Mouse (Mus musculus): ENCODE results near the gene Bcl2. TPM values are rescaled to one million over a fixed set of nuclear protein-coding genes. Genes with fewer than 3 reads are reported as not detected.

Bcl2 gene
- polyA plus RNA-seq, 1 experiment from 2014 or later, result 10.4 TPM

DNA sequence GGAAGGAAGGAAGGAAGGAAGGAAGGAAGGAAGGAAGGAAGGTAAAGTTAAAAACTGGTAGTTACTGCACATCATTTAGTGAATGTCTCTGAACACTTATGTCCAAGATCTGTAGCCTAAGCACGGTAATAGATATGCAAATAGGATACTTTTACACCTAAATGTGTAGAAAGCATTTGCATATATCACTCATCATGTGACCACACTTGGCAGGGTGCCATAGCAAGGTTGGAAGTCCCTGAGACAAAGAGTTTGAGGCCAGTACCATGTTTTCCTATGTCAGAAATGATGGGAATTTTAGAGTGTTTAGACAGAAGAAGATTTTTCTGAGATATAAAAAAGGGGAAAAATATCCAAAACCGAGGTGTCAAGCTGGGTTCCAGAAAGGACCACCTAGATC, 28.4 kb downstream of the Bcl2 start:
- Histone ChIP-seq H3K9me3 (replicated peaks; ENCODE audit: control insufficient read depth, low read length) (no peaks in the 10 kb centered on the region), H3K4me2 (ENCODE audit: low read depth, low read length) (no peak overlapping the region), H3K4me3 (ENCODE audit: low read length) (no peak overlapping the region), H3K27ac (ENCODE audit: low read length) (no peak overlapping the region), H3K4me1 (ENCODE audit: control insufficient read depth, insufficient read depth, low read length) (peaks cover 15% of the 10 kb centered on the region), H3K27me3 (ENCODE audit: control insufficient read depth, insufficient read depth, low read length) (no peaks in the 10 kb centered on the region), H3K36me3 (ENCODE audit: control insufficient read depth, insufficient read depth) (no peaks in the 10 kb centered on the region), H3K9ac (ENCODE audit: low read length) (no peak overlapping the region)
- no peak for ATAC-seq (replicated peaks; ENCODE audit: extremely low read depth, insufficient read depth, low FRiP score)
- WGBS, result 61% methylated on average over 2 of the region's 2 CpGs

- no peak overlapping the region for H3K27ac ChIP-seq (ENCODE audit: low read length)
- H3K4me1 ChIP-seq (ENCODE audit: control insufficient read depth, insufficient read depth, low read length), result peaks cover 15% of the 10 kb centered on the region
- peaks cover 2% of the 10 kb centered on the region; the same call in 1 of the 2 replicates for H3K9me3 ChIP-seq (replicated peaks; ENCODE audit: control insufficient read depth, low read length)
- no peaks in the 10 kb centered on the region for H3K27me3 ChIP-seq (ENCODE audit: control insufficient read depth, insufficient read depth, low read length)
- H3K4me3 ChIP-seq (ENCODE audit: low read length), result no peak overlapping the region
- no peak for ATAC-seq (replicated peaks; ENCODE audit: extremely low read depth, insufficient read depth, low FRiP score)
- H3K4me2 ChIP-seq (ENCODE audit: low read depth, low read length), result no peak overlapping the region
- WGBS, result 79% methylated on average over 3 of the region's 3 CpGs
- H3K9ac ChIP-seq (ENCODE audit: low read length), result no peak overlapping the region
- no peaks in the 10 kb centered on the region for H3K36me3 ChIP-seq (ENCODE audit: control insufficient read depth, insufficient read depth)
Observed at GRCm38 (mm10) chr1:106684546-106684945, 29.5 kb downstream of the Bcl2 start.

DNA sequence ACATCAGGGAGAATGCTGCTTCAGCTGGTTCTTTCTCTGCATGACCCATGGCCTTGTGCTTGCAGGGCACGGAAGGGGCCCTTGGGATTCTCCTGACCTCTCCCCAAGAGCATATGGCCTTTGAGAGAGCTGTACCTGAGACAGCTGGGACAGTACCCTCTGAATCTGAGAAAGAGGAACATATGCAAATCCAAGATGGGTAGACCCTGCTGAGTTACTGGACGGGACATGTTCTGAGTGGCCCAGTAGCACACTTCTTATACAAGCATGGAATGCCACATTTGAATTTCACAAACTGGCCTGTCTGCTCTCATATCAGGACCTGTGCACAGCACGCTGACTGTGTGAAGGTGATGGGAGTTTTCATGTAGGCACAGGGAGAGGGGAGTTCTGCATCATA, 31.2 kb downstream of the Bcl2 start:
- WGBS, result 79% methylated on average over 3 of the region's 3 CpGs
- Histone ChIP-seq H3K27me3 (ENCODE audit: control insufficient read depth, insufficient read depth, low read length) (no peaks in the 10 kb centered on the region), H3K9me3 (replicated peaks; ENCODE audit: control insufficient read depth, low read length) (peaks cover 2% of the 10 kb centered on the region; the same call in 1 of the 2 replicates), H3K9ac (ENCODE audit: low read length) (no peak overlapping the region), H3K4me1 (ENCODE audit: control insufficient read depth, insufficient read depth, low read length) (peaks cover 9% of the 10 kb centered on the region), H3K4me2 (ENCODE audit: low read depth, low read length) (no peak overlapping the region), H3K4me3 (ENCODE audit: low read length) (no peak overlapping the region), H3K27ac (ENCODE audit: low read length) (no peak overlapping the region), H3K36me3 (ENCODE audit: control insufficient read depth, insufficient read depth) (no peaks in the 10 kb centered on the region)
- no peak for ATAC-seq (replicated peaks; ENCODE audit: extremely low read depth, insufficient read depth, low FRiP score)

DNA sequence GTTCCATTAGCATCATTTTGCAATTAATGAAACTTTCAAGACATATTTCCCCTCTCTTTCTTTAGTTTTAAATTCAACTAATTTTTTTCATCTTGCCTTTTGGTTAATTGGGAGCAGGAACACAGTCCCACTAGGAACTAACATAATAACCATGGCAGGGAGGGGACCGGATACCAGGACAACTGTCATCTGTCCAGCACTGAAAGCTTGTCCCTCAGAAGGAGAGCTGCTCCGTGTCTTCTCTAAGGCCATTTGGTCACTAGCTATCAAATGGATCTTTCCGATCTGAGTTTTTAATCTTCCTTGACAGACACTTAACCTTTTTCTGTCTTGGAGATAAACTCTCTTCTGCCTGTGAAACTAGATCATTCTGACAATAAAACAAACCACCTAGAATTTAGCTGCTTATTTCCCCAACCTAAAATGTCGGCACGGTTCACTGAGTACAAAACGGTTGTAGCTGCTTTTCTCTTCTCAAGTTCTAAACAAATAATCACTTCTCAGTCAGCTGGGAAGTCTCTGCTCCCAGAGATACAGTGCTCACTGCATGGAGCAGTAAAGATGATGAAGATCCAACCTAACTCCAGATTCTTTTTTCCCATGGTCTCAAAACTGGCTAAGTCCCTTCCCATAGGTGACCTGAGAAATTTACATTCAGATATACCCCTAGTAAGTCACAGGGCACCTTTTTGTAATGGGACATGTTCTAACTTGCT, 34.1 kb downstream of the Bcl2 start:
- H3K4me3 ChIP-seq (ENCODE audit: low read length), result no peak overlapping the region
- H3K36me3 ChIP-seq (ENCODE audit: control insufficient read depth, insufficient read depth), result no peaks in the 10 kb centered on the region
- H3K27ac ChIP-seq (ENCODE audit: low read length), result no peak overlapping the region
- peaks cover 2% of the 10 kb centered on the region; the same call in 1 of the 2 replicates for H3K9me3 ChIP-seq (replicated peaks; ENCODE audit: control insufficient read depth, low read length)
- no peak overlapping the region for H3K9ac ChIP-seq (ENCODE audit: low read length)
- 76% methylated on average over 6 of the region's 6 CpGs for WGBS
- ATAC-seq (replicated peaks; ENCODE audit: extremely low read depth, insufficient read depth, low FRiP score), result no peak
- H3K27me3 ChIP-seq (ENCODE audit: control insufficient read depth, insufficient read depth, low read length), result no peaks in the 10 kb centered on the region
- no peaks in the 10 kb centered on the region; the same call in 1 of the 2 replicates for H3K4me1 ChIP-seq (ENCODE audit: control insufficient read depth, insufficient read depth, low read length)
- H3K4me2 ChIP-seq (ENCODE audit: low read depth, low read length), result no peak overlapping the region

GRCm38 (mm10) chr1:106678060-106678478, 36.0 kb downstream of the Bcl2 start:
- H3K9me3 ChIP-seq (replicated peaks; ENCODE audit: control insufficient read depth, low read length), result peaks cover 2% of the 10 kb centered on the region; the same call in 1 of the 2 replicates
- ATAC-seq (replicated peaks; ENCODE audit: extremely low read depth, insufficient read depth, low FRiP score), result no peak
- WGBS, result 71% methylated on average over 5 of the region's 5 CpGs
- H3K9ac ChIP-seq (ENCODE audit: low read length), result no peak overlapping the region
- no peak overlapping the region for H3K27ac ChIP-seq (ENCODE audit: low read length)
- H3K27me3 ChIP-seq (ENCODE audit: control insufficient read depth, insufficient read depth, low read length), result no peaks in the 10 kb centered on the region
- H3K4me1 ChIP-seq (ENCODE audit: control insufficient read depth, insufficient read depth, low read length), result no peaks in the 10 kb centered on the region
- no peak overlapping the region for H3K4me2 ChIP-seq (ENCODE audit: low read depth, low read length)
- no peak overlapping the region for H3K4me3 ChIP-seq (ENCODE audit: low read length)
- no peaks in the 10 kb centered on the region for H3K36me3 ChIP-seq (ENCODE audit: control insufficient read depth, insufficient read depth)

DNA sequence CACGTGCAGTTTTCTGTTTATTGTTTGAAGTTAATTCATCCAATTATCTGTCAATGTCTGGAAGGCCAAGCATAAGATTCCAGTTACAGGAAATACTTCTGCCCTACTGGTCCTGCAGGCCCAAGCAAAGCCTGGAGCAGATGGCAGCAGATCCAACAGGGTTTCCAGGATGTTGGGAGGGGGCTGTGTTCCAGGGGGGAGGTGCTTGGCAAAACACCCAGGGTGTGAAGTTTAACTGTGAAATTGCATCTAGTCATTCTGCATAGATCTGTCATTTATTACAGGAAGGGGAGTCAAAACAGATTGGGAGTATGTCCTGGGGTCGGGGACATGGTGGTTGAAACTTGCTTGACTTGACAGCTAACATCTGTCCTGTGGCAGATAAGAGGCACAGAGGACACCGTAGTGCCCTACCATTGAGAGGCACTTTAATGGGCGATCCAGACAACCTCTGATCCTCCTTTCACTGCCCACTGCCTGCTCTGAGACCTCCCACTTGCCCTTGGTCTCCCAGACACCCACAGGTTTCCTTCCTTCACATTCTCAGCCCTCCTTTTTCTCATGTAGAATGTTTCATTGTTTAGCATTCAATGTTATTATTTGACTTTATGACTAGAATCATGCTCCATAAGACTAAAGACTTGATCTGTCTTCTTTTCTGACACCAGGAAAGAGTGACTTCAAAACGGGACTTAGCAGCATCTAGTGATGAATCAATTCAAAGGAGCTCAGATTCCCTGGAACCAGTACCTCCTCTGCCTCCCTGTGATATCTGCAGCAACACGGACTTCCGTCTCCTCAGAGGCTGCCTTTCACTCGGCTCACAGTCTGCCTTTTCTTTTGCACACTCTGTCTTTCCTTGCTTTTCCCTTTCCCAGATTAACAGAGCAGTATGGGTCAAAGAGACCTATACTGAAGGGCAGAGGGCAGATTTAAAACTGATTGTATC, 47.7 kb downstream of the Bcl2 start:
- H3K36me3 ChIP-seq (ENCODE audit: control insufficient read depth, insufficient read depth), result no peaks in the 10 kb centered on the region
- no peaks in the 10 kb centered on the region for H3K9me3 ChIP-seq (replicated peaks; ENCODE audit: control insufficient read depth, low read length)
- H3K27ac ChIP-seq (ENCODE audit: low read length), result 0 out of 2 replicates have a peak overlapping the region, but pooled peaks have one; percentile 31
- ATAC-seq (replicated peaks; ENCODE audit: extremely low read depth, insufficient read depth, low FRiP score), result peak; percentile 28; the same call in 1 of the 2 replicates
- no peak overlapping the region for H3K4me2 ChIP-seq (ENCODE audit: low read depth, low read length)
- no peak overlapping the region for H3K9ac ChIP-seq (ENCODE audit: low read length)
- H3K4me1 ChIP-seq (ENCODE audit: control insufficient read depth, insufficient read depth, low read length), result peaks cover 9% of the 10 kb centered on the region
- no peaks in the 10 kb centered on the region for H3K27me3 ChIP-seq (ENCODE audit: control insufficient read depth, insufficient read depth, low read length)
- WGBS, result 35% methylated on average over 8 of the region's 8 CpGs
- no peak overlapping the region for H3K4me3 ChIP-seq (ENCODE audit: low read length)

- ATAC-seq (replicated peaks; ENCODE audit: extremely low read depth, insufficient read depth, low FRiP score), result no peak
- no peak overlapping the region for H3K27ac ChIP-seq (ENCODE audit: low read length)
- 92% methylated on average over 1 of the region's 1 CpGs for WGBS
- H3K4me1 ChIP-seq (ENCODE audit: control insufficient read depth, insufficient read depth, low read length), result peaks cover 9% of the 10 kb centered on the region
- no peaks in the 10 kb centered on the region for H3K9me3 ChIP-seq (replicated peaks; ENCODE audit: control insufficient read depth, low read length)
- H3K4me2 ChIP-seq (ENCODE audit: low read depth, low read length), result no peak overlapping the region
- H3K4me3 ChIP-seq (ENCODE audit: low read length), result no peak overlapping the region
- no peaks in the 10 kb centered on the region for H3K36me3 ChIP-seq (ENCODE audit: control insufficient read depth, insufficient read depth)
- no peak overlapping the region for H3K9ac ChIP-seq (ENCODE audit: low read length)
- H3K27me3 ChIP-seq (ENCODE audit: control insufficient read depth, insufficient read depth, low read length), result no peaks in the 10 kb centered on the region
Observed at GRCm38 (mm10) chr1:106664978-106665377, 49.1 kb downstream of the Bcl2 start.

DNA sequence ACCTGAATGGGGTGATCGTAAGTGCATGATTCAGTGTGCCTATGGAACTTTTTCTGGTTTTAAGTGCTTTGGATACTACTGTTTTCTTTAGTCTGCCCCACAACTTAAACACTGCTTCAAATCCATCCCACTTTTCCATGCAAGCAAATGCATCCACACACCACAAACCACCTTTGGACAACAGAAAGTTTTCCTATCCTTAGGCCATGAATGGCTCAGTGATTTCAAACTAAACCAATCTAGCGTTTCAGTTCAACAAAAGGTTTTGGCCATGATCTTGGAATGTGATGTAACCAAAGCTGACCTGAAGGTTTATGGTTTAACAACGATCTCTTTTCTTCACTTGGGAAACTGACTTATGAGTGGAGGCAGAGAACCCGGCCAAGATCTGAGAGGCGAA, 51.6 kb downstream of the Bcl2 start:
- Histone ChIP-seq H3K4me1 (ENCODE audit: control insufficient read depth, insufficient read depth, low read length) (peaks cover 9% of the 10 kb centered on the region), H3K27ac (ENCODE audit: low read length) (no peak overlapping the region), H3K4me2 (ENCODE audit: low read depth, low read length) (no peak overlapping the region), H3K27me3 (ENCODE audit: control insufficient read depth, insufficient read depth, low read length) (no peaks in the 10 kb centered on the region), H3K9me3 (replicated peaks; ENCODE audit: control insufficient read depth, low read length) (no peaks in the 10 kb centered on the region), H3K9ac (ENCODE audit: low read length) (no peak overlapping the region), H3K36me3 (ENCODE audit: control insufficient read depth, insufficient read depth) (no peaks in the 10 kb centered on the region), H3K4me3 (ENCODE audit: low read length) (no peak overlapping the region)
- 88% methylated on average over 5 of the region's 5 CpGs for WGBS
- no peak for ATAC-seq (replicated peaks; ENCODE audit: extremely low read depth, insufficient read depth, low FRiP score)
